Mouse (Mus musculus): ENCODE results near the gene Cmklr1. TPM values are rescaled to one million over a fixed set of nuclear protein-coding genes. Genes with fewer than 3 reads are reported as not detected.

Cmklr1 gene
- polyA plus RNA-seq, 1 experiment from 2014 or later, result 1.3 TPM

DNA sequence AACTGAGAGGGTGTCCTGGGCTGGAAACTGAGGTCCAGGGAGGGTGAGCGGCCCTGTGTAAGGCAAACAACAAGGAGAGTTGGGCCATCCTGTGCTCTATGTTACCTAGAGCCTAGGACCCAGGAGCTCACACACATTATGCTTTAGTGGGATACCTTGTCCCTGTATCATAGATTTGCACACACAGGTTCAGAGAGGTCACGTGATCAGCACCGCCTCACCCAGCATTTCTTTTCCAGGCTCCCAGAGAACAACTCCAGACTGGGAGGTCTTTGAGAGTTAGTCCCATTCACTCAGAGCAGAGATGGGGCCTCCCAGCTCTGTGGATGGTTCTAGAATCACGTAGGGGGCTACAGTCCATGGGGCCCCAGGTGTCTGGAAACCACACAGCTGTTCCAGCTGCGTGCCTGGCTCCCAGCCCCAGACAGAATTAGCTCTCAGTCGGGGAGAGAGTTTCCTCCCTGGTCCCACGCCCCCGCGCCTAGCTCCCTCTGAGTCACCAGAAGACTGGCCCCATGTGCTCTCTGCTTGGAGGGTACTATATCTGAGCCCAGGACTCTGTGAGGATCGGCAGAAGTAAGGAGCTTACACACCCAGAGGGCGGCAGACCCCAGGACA, 22.3 kb downstream of the Cmklr1 start:
- Histone ChIP-seq H3K9ac (ENCODE audit: low read depth, low read length) (no peak overlapping the region), H3K9me3 (ENCODE audit: control insufficient read depth, low read length) (no peaks in the 10 kb centered on the region), H3K4me3 (ENCODE audit: low read length) (no peak overlapping the region), H3K4me1 (ENCODE audit: control insufficient read depth, insufficient read depth, low read length) (peaks cover 14% of the 10 kb centered on the region), H3K27me3 (replicated peaks; ENCODE audit: control insufficient read depth, insufficient read depth, low read length) (no peaks in the 10 kb centered on the region), H3K36me3 (ENCODE audit: control insufficient read depth, insufficient read depth, low read length) (no peaks in the 10 kb centered on the region), H3K27ac (ENCODE audit: low read length) (no peak overlapping the region), H3K4me2 (ENCODE audit: low read depth, low read length) (no peak overlapping the region)
- 33% methylated on average over 11 of the region's 11 CpGs for WGBS
- peak; percentile 60; the same call in 1 of the 2 replicates for ATAC-seq

DNA sequence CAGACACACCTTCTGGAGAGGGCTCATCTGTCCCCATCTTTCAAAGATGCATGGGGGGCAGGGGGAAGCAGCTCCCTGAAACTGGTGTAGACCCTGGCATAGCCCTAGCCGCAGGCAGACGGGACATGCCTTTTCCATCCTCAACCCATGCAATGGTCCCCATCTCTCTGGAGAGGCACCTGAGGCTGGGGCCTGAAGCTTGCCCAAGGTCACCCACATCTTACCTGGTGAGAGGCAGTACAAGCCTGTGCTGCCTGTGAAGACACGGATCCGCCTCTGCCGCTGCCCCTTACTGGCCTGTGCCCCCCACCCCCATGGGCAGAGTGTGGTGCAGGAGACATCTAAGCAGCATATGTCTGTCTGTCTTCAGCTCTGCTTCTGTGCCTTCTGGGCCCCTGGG, 23.2 kb downstream of the Cmklr1 start:
- Histone ChIP-seq H3K4me1 (ENCODE audit: control insufficient read depth, insufficient read depth, low read length) (peaks cover 9% of the 10 kb centered on the region; the same call in 1 of the 2 replicates), H3K27ac (ENCODE audit: low read length) (no peak overlapping the region), H3K36me3 (ENCODE audit: control insufficient read depth, insufficient read depth, low read length) (no peaks in the 10 kb centered on the region), H3K4me3 (ENCODE audit: low read length) (no peak overlapping the region), H3K4me2 (ENCODE audit: low read depth, low read length) (no peak overlapping the region), H3K9me3 (ENCODE audit: control insufficient read depth, low read length) (no peaks in the 10 kb centered on the region), H3K27me3 (replicated peaks; ENCODE audit: control insufficient read depth, insufficient read depth, low read length) (no peaks in the 10 kb centered on the region), H3K9ac (ENCODE audit: low read depth, low read length) (no peak overlapping the region)
- no peak for ATAC-seq
- WGBS, result 81% methylated on average over 5 of the region's 5 CpGs

DNA sequence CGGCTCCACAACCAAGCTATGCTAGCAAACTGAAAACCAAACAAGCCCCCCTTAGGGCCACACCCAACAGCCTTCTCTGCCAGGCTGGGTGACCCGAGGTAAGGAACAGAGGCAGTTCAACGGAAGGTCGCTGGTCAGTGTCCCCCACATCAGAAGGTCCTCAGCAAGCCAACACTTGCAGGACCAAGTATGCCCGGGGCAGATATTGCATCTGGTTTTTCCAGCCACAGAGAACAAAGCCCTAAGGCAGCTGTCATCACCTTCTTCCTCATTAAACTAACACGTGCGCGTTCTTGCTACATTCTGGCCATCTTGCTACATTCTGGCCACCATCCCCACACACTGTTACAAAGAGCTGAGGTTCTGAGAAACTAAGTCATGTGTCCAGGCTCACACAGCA, 23.9 kb downstream of the Cmklr1 start:
- H3K4me2 ChIP-seq (ENCODE audit: low read depth, low read length), result no peak overlapping the region
- no peaks in the 10 kb centered on the region for H3K36me3 ChIP-seq (ENCODE audit: control insufficient read depth, insufficient read depth, low read length)
- no peaks in the 10 kb centered on the region for H3K9me3 ChIP-seq (ENCODE audit: control insufficient read depth, low read length)
- H3K4me1 ChIP-seq (ENCODE audit: control insufficient read depth, insufficient read depth, low read length), result peaks cover 9% of the 10 kb centered on the region; the same call in 1 of the 2 replicates
- H3K27ac ChIP-seq (ENCODE audit: low read length), result no peak overlapping the region
- no peaks in the 10 kb centered on the region for H3K27me3 ChIP-seq (replicated peaks; ENCODE audit: control insufficient read depth, insufficient read depth, low read length)
- ATAC-seq, result no peak
- 70% methylated on average over 8 of the region's 8 CpGs for WGBS
- no peak overlapping the region for H3K9ac ChIP-seq (ENCODE audit: low read depth, low read length)
- H3K4me3 ChIP-seq (ENCODE audit: low read length), result no peak overlapping the region

DNA sequence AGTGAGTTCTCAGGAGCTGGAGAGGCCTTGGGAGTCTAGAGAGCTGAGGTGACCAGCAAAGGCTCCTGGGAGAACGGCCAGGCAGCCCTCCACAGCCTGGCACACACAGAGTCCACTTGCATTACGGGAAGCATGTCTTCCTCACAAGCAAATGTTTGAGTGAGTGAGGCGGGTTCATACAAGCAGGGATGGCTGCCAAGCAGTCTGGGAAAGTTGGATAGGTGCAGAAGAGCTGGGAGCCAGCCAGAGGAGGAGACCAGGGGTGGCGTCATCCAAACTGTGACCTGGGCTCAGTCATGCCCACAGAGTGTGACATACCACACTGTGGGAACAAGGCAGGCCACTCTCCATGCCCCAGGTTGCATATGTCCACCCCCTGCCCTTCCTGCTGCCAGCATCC, 25.2 kb downstream of the Cmklr1 start:
- Histone ChIP-seq H3K9ac (ENCODE audit: low read depth, low read length) (no peak overlapping the region), H3K4me3 (ENCODE audit: low read length) (no peak overlapping the region), H3K27ac (ENCODE audit: low read length) (no peak overlapping the region), H3K4me2 (ENCODE audit: low read depth, low read length) (no peak overlapping the region), H3K4me1 (ENCODE audit: control insufficient read depth, insufficient read depth, low read length) (peaks cover 9% of the 10 kb centered on the region; the same call in 1 of the 2 replicates), H3K36me3 (ENCODE audit: control insufficient read depth, insufficient read depth, low read length) (no peaks in the 10 kb centered on the region), H3K27me3 (replicated peaks; ENCODE audit: control insufficient read depth, insufficient read depth, low read length) (no peaks in the 10 kb centered on the region), H3K9me3 (ENCODE audit: control insufficient read depth, low read length) (no peaks in the 10 kb centered on the region)
- 78% methylated on average over 4 of the region's 4 CpGs for WGBS
- ATAC-seq, result no peak

DNA sequence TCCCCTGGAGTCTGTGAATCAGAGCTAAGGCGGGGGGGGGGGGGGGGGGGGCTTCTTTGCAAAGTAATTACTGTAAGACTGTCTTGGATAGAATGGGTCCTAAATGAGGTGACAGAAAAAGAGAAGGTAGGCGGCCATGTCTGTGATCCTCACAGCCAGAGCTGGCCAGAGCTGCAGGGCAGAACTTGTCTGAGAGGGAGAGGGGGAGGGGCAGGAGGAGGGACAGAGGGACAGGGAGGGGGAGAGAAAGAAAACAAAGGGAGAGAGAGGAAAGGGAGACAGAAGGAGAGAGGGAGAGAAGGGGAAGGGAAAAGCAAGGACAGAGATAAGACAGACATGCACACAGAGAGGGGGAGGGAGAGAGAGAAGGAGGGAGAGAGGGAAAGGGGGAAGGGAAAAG, 27.2 kb downstream of the Cmklr1 start:
- H3K27me3 ChIP-seq (replicated peaks; ENCODE audit: control insufficient read depth, insufficient read depth, low read length), result no peaks in the 10 kb centered on the region
- H3K9me3 ChIP-seq (ENCODE audit: control insufficient read depth, low read length), result no peaks in the 10 kb centered on the region
- ATAC-seq, result no peak
- H3K36me3 ChIP-seq (ENCODE audit: control insufficient read depth, insufficient read depth, low read length), result no peaks in the 10 kb centered on the region
- WGBS, result 17% methylated on average over 2 of the region's 2 CpGs
- no peak overlapping the region for H3K4me2 ChIP-seq (ENCODE audit: low read depth, low read length)
- H3K27ac ChIP-seq (ENCODE audit: low read length), result no peak overlapping the region
- no peak overlapping the region for H3K4me3 ChIP-seq (ENCODE audit: low read length)
- H3K4me1 ChIP-seq (ENCODE audit: control insufficient read depth, insufficient read depth, low read length), result peaks cover 6% of the 10 kb centered on the region; the same call in 1 of the 2 replicates
- no peak overlapping the region for H3K9ac ChIP-seq (ENCODE audit: low read depth, low read length)

DNA sequence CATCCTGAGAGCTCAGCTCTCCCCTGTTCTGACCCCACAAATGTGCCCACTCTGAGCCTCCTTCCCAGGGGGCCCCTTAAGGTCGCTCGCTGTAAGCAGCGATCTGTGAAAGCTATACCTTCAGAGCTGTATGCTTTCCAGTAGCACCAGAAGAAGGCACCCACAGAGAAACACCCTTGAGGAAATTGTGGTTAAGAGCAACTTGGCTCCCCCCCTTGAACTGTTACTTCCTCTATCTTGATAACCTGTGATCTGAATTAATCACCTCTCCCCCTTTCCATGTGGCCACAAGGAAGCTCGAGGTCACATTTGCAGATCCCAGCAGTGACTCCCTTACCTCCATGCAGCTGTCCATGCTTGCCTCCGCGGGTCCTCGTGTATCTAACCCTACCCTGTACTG, 29.2 kb downstream of the Cmklr1 start:
- no peaks in the 10 kb centered on the region for H3K9me3 ChIP-seq (ENCODE audit: control insufficient read depth, low read length)
- H3K4me3 ChIP-seq (ENCODE audit: low read length), result no peak overlapping the region
- WGBS, result 76% methylated on average over 7 of the region's 7 CpGs
- no peaks in the 10 kb centered on the region for H3K36me3 ChIP-seq (ENCODE audit: control insufficient read depth, insufficient read depth, low read length)
- H3K9ac ChIP-seq (ENCODE audit: low read depth, low read length), result no peak overlapping the region
- H3K4me2 ChIP-seq (ENCODE audit: low read depth, low read length), result no peak overlapping the region
- ATAC-seq, result no peak
- H3K4me1 ChIP-seq (ENCODE audit: control insufficient read depth, insufficient read depth, low read length), result no peaks in the 10 kb centered on the region
- no peak overlapping the region for H3K27ac ChIP-seq (ENCODE audit: low read length)
- no peaks in the 10 kb centered on the region for H3K27me3 ChIP-seq (replicated peaks; ENCODE audit: control insufficient read depth, insufficient read depth, low read length)

DNA sequence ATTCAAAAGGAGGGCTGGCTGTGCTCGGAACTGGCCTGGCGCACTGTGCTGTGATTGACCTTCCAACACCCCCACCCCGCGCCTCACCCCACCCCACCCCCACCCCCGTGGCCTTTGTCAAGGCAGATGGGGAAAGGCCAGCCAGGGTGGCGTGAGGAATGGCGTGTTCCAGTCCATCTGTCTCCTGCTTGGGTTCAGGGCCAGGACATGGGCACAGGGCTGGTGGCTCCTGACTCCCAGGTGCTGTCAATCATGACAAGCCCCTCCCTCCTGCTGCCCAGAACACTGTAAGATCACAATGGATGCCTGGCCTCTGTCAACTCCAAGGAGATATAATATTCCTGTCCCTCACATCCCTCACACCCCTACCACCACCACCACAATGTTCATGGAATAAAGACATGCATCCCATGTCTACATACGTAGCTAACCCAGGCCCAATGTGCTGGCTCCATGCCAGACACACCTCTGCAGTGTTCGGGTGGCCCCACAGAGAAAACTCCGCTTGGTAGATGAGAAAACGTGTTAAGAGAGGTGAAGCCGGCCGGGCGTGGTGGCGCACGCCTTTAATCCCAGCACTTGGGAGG, 30.0 kb downstream of the Cmklr1 start:
- H3K9ac ChIP-seq (ENCODE audit: low read depth, low read length), result no peak overlapping the region
- H3K36me3 ChIP-seq (ENCODE audit: control insufficient read depth, insufficient read depth, low read length), result no peaks in the 10 kb centered on the region
- no peaks in the 10 kb centered on the region for H3K4me1 ChIP-seq (ENCODE audit: control insufficient read depth, insufficient read depth, low read length)
- no peak overlapping the region for H3K27ac ChIP-seq (ENCODE audit: low read length)
- no peak overlapping the region for H3K4me2 ChIP-seq (ENCODE audit: low read depth, low read length)
- H3K4me3 ChIP-seq (ENCODE audit: low read length), result no peak overlapping the region
- no peaks in the 10 kb centered on the region for H3K9me3 ChIP-seq (ENCODE audit: control insufficient read depth, low read length)
- no peak for ATAC-seq
- 66% methylated on average over 15 of the region's 16 CpGs for WGBS
- no peaks in the 10 kb centered on the region for H3K27me3 ChIP-seq (replicated peaks; ENCODE audit: control insufficient read depth, insufficient read depth, low read length)

DNA sequence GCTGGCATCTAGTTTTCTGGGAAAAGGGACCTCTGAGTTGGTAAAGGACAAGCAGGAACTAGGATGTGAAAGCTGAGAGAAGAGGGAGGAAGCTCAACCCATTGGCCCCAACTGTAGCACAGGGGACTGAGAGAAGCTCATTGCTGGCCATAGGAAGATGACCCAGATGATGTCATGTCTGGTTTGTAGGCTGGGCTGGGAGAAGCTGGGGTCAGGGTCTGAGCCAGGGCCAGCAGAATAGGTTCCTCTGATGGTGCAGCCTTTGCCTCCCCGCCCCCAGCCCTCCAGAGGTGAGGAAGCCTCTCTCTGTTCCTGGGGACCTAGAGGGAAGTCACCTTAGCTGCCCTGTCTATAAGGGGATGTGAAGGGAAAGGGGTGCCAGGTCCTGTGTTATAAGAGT, 31.1 kb downstream of the Cmklr1 start:
- WGBS, result 77% methylated on average over 1 of the region's 1 CpGs

DNA sequence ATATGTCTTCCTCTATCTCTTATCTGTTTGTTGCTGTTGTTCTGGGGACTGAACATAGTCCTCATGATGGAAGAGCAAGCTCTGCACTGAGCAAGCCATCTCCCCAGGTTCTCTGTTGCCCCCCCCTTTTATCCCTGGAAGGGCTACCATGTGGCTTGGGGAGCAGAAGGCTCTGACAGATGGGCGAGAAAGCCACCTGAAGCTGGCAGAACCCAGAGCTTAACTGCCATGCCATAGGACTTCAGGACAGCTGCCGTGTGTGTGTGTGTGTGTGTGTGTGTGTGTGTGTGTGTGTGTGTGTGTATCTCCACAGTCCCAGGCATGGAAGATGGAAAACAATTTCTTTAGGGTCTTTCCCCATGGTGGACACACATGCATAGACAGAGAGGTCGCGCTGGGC, 31.5 kb downstream of the Cmklr1 start:
- no peak overlapping the region for H3K4me2 ChIP-seq (ENCODE audit: low read depth, low read length)
- ATAC-seq, result no peak
- H3K36me3 ChIP-seq (ENCODE audit: control insufficient read depth, insufficient read depth, low read length), result no peaks in the 10 kb centered on the region
- no peaks in the 10 kb centered on the region for H3K4me1 ChIP-seq (ENCODE audit: control insufficient read depth, insufficient read depth, low read length)
- H3K27ac ChIP-seq (ENCODE audit: low read length), result no peak overlapping the region
- no peak overlapping the region for H3K9ac ChIP-seq (ENCODE audit: low read depth, low read length)
- H3K27me3 ChIP-seq (replicated peaks; ENCODE audit: control insufficient read depth, insufficient read depth, low read length), result no peaks in the 10 kb centered on the region
- 89% methylated on average over 4 of the region's 4 CpGs for WGBS
- H3K9me3 ChIP-seq (ENCODE audit: control insufficient read depth, low read length), result no peaks in the 10 kb centered on the region
- H3K4me3 ChIP-seq (ENCODE audit: low read length), result no peak overlapping the region

More for the DNA sequence above, 31.1 kb downstream of the Cmklr1 start:
- Histone ChIP-seq H3K4me3 (ENCODE audit: low read length) (no peak overlapping the region), H3K4me1 (ENCODE audit: control insufficient read depth, insufficient read depth, low read length) (no peaks in the 10 kb centered on the region), H3K36me3 (ENCODE audit: control insufficient read depth, insufficient read depth, low read length) (no peaks in the 10 kb centered on the region), H3K9me3 (ENCODE audit: control insufficient read depth, low read length) (no peaks in the 10 kb centered on the region), H3K4me2 (ENCODE audit: low read depth, low read length) (no peak overlapping the region), H3K27me3 (replicated peaks; ENCODE audit: control insufficient read depth, insufficient read depth, low read length) (no peaks in the 10 kb centered on the region), H3K27ac (ENCODE audit: low read length) (no peak overlapping the region), H3K9ac (ENCODE audit: low read depth, low read length) (no peak overlapping the region)
- no peak for ATAC-seq
